Mouse (Mus musculus): Measurements from ENCODE around the gene Caly. TPM values are rescaled to one million over a fixed set of nuclear protein-coding genes. Genes with fewer than 3 reads are reported as not detected.

Caly gene
- polyA plus RNA-seq, 1 experiment = 0.83 TPM

GRCm38 (mm10) chr7:140081408-140082241, 723 bp downstream of the Caly start:
- no peak for DNase-seq (ENCODE audit: low spot score)

DNA sequence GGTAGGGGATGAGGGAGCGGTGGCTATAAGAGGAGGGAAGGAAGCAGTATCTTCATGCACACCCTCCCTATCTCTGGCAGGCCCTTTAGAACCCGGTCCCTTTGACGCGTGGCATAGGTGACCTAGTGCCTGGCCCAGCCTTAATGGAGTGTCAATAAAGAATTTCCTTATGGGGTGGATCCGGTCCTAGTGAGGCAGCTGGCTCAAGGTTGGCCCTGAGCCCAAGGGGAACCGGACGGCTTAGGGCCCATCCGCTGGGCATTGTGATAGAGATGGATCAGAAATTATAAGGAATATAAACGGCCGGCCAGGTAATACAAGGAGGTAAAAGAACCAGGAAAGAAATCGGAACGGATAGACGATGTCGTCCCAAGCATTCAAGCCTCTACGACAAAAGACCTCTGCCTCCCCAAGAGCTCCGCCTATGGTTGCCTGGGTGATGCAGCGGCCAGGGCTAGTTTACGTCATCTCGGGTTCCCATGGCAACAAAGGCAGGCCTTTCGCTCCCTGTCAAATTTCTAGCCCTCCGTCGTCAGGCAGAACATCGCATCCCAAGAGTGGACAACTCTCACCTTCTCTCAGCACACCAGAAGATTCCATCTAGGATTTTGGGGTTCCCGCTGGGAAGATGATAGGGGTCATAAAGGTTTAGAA, 1.7 kb downstream of the Caly start:
- no peak for DNase-seq (ENCODE audit: low spot score)

DNA sequence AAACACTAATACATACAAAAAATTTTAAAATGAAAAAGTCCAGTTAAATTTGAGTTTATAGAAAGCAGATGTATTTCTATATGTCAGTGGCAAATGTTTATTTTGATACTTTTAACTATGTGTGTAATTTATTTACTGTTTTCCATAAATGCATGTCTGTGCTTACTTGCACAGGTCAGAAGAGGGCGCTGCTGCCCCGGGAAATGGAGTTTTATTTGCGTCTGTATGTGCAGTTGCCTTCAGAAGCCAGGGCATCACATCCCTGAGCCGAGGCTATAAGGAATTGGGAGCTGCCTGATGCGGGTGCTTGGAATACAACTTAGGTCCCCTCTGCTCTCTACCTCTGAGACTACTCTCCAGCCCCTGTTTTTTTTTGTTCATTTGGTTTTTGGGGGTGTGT, 3.6 kb downstream of the Caly start:
- no peak for DNase-seq (ENCODE audit: low spot score)

GRCm38 (mm10) chr7:140077698-140078097, 4.7 kb downstream of the Caly start:
- no peak for DNase-seq (ENCODE audit: low spot score)

DNA sequence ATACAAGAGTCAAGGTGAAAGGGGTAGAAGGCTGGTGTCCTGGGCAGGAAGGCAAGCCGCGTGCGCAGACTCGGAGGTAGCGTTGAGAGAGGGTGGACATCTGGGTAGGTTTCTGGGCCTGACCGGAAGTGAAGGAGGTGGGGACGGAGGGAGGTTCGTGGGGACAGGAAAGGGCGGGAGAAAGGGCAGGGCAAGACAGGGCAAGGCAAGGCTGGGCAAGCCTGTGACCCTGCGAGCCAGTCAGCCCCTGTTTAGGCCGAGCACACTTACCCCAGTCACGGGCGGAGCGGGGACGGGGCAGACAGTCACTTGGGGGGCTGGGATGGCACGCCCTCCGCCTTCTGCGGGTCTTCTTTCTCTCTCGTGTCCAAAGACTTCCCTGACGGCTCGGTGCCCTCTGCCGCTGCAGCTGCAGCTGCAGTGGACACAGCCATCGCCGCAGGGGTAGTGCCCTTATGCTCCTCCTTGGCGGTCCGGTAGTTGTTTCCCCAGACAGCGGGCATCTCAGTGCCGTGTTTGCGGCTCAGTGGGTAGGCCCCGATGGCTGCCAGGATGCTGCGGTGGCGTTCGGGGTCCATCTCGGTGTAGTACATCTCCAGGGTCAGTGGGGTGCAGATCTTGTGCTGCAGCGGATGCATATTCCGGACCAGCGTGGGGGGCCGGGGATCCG, 12.2 kb downstream of the Caly start:
- DNase-seq (ENCODE audit: low spot score) = no peak

- no peak for DNase-seq (ENCODE audit: low spot score)
Measured at GRCm38 (mm10) chr7:140067397-140067796, 15.0 kb downstream of the Caly start.

DNA sequence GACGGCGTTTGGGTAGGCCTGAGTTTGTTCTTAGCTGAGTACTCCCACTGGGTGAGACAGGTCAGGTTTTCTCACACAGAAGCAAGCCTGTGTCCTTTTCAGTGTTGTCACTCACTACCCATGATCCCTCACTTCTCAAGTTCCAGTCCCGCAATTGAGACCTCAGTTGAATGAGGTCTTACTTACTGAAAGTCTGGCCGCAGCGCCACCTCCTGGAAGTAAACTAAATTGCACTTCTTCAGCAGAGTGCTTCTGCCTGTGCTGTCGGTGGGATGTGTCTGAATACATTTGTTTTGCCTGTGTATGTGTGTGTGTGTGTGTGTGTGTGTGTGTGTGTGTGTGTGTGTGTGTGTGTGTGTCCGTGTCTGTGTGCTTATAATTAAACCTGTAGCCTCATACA, 19.3 kb downstream of the Caly start:
- DNase-seq (ENCODE audit: low spot score) = peak; percentile 37

GRCm38 (mm10) chr7:140062307-140062706, 20.0 kb downstream of the Caly start:
- peak; percentile 30 for DNase-seq (ENCODE audit: low spot score)

DNA sequence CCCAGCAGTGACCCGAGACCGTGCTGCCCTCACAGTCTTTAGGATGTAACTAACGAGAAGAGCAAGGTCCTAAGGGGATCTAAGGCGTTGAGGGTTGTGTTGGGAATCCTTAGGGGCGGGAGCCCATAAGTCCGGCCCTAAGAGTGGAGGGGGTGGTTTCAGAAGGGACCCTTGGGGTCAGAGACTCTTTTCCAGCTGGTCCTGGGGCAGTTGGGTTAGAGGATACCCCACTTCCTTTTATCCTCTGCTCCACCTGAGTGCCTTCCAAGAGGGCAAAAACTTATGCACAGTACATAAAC, 20.6 kb downstream of the Caly start:
- DNase-seq (ENCODE audit: low spot score) = no peak

DNA sequence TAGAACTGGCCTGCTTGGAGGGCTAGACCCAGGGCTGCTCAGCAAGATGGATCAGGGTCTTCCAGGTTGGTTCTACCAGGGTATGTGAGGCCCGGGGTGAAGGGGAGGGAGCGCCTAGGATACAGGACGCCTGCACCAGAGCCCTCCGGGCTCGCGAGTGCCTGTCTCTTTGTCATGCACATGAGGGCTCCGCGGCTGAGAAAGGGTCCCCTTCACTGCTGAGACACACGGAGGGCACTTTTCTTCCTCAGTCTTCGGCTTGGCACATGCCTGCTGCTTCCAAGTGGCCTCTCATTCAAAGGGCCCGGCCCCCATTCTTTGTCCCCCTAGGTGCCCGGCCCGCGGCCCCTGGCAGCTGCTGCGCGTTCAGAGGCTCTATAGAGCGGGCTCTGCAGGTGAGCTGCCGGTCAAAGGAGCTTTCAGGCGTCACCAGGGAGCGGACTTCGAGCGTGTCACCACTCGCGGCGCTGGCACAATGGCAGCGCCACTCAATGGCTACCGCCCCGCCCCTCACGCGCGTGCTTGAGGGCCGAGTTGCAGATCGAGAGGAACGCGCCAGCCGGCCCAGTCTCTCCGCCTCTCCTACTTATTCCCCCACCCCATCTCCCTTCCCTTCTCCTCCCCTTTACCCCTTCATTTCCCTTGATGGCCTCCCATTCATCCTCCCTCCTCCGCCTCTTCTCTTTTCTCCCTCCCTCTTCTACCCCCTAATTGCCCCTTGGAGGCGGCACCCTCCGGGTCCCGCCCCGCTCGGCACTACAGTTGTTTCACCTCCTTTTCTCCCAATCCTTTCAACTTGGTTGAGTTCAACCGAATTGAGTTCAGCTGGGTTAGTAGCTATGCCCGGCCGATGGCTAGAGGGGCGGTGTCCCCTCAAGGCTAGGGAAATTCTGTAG, 21.2 kb downstream of the Caly start:
- DNase-seq (ENCODE audit: low spot score) = peak; percentile 52

- DNase-seq (ENCODE audit: low spot score) = no peak
Measured at GRCm38 (mm10) chr7:140059601-140060000, 22.7 kb downstream of the Caly start.

GRCm38 (mm10) chr7:140058528-140058927, 23.8 kb downstream of the Caly start:
- DNase-seq (ENCODE audit: low spot score) = no peak

DNA sequence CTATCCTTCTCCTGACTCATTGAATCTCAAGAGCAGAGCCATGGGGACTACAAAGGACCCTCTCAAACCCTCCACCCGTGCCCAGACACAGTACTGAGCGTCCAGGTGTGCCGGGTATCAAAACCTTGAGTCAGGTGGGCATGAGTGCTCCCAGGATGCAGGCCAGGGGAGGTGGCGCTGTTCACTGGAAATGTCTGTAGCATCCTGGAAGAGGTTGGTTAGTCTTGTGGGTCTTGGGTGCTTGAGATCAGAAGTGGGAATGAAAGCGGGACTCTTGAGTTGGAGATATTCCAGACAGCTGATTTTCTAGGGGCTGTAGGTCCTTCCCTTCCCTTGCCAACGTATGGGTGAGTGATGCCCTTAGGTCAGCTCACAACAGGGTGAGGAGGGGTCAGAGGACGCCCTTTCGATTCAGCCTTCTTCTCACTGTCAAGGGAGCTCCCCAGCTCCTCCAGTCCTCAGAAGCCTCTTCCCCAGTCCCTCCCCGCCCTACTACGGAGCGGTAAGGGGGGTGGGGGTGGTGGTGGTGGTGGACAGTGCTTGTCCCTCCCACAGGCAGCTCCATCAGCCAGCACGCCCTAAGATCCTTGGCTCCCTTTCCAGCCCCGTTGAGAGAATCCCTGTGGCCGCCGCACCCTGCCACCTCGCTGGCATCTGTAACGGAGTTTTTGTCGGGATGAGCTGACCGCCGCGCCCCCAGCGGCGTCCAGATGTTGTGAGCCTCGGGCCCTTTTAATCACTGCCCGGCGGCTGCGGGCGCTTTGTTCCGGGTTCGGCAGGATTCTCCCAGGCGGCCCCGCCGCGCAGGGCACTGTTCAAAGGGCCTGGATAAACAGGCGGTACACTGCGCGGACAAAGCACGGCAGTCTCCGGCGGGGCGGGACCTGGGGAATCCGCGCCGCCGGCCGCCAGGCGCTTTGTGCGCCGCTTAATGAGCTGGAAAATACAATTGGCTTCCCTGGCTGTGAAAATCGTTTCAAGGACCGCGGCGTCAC, 24.6 kb downstream of the Caly start:
- no peak for DNase-seq (ENCODE audit: low spot score)

DNA sequence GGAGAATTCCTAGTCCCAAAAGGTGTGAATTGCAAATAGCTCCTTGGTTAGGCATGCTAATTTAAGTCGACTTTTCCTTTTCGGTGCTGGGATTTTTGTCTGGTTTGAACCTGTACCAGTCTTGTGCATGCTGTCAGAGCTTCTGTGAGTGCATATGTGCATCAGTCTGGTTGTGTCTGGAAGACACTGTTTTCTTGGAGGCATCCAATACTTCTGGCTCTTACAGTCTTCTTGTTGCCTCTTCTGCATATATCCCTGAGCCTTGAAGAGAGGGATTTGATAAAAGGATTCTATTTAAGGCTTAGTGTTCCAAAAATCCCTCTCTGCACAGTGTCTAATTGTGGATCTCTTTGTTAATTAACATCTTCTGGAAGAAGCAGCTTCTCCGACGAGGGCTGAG, 28.2 kb downstream of the Caly start:
- no peak for DNase-seq (ENCODE audit: low spot score)

- DNase-seq (ENCODE audit: low spot score) = no peak
Measured at GRCm38 (mm10) chr7:140049115-140049689, 33.1 kb downstream of the Caly start.

- DNase-seq (ENCODE audit: low spot score) = no peak
Measured at GRCm38 (mm10) chr7:140048361-140049114, 33.8 kb downstream of the Caly start, which contains the start of gene Msx3. TSS of gene Msx3 (minus strand) at chr7:140049089.

GRCm38 (mm10) chr7:140047811-140048311, 34.5 kb downstream of the Caly start:
- DNase-seq (ENCODE audit: low spot score) = no peak

- DNase-seq (ENCODE audit: low spot score) = no peak
Measured at GRCm38 (mm10) chr7:140045546-140045945, 36.8 kb downstream of the Caly start.

DNA sequence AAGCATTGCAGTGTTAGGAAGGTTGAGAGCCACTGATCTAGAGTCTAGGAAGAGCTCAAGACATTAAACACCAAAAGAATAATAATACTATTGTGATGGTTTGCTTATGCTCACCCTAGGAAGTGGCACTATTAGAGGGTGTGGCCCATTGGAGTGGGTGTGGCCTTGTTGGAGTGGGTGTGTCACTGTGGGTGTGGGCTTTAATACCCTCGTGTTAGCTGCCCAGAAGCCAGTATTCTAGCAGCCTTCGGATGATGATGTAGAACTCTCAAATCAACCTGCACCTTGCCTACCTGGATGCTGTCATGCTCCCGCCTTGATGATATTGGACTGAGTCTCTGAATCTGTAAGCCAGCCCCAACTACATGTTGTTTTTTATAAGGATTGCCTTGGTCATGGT, 39.6 kb downstream of the Caly start:
- no peak for DNase-seq (ENCODE audit: low spot score)

Measured in urinary bladder, adult 2 months (tissue).